31 mouse cellular contexts compared by ENCODE assay signal in the genomic region with DNA sequence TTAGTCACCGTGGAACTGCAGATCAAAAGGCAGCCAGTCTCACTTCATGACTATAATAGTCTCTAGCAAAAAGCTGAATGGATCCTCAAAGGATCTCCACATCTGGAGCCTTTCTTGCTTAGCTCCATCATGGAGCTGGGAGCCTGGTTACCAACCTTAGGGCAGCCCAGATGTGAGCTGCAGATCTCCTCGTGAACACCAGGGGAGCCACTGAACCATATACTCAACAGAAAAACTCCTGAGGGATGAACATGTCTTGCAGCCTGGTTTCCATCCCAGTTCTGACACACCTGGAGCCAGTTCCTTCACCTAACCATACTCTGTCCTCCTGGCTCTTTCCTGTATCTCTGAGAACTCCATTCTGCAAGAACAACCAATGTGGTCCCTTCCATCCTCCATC. TPM values are rescaled to one million over a fixed set of nuclear protein-coding genes. Genes with fewer than 3 reads are reported as not detected.
DNase-seq lines count a peak whose midpoint lies in the region; ATAC-seq and TF ChIP-seq lines count a peak whose summit lies in the region.
"Had no signal": no experiment of that assay in that cellular context is flagged by ENCODE, and none has a peak within 500 bp of the region (broad histone marks: within the 10 kb centered on the region; RNA-seq: fewer than 3 reads in every experiment).

No protein-coding gene starts in this region.

- no peak overlapping the region for H3K27ac ChIP-seq in stomach, postnatal 0 days (replicated peaks)
- no peak overlapping the region for H3K27ac ChIP-seq in hindbrain, embryonic 11.5 days (ENCODE audit: low read depth, low read length)
- H3K27ac ChIP-seq: embryonic facial prominence, embryonic 12.5 days; embryonic facial prominence, embryonic 15.5 days; heart, embryonic 15.5 days; hindbrain, embryonic 10.5 days; hindbrain, embryonic 14.5 days; hindbrain, postnatal 0 days had no signal

- peaks cover 13% of the 10 kb centered on the region for H3K4me1 ChIP-seq in E14TG2a.4 (replicated peaks; ENCODE audit: low read depth, low read length)
- no peaks in the 10 kb centered on the region for H3K4me1 ChIP-seq in stomach, postnatal 0 days (replicated peaks; ENCODE audit: control insufficient read depth, insufficient read depth)
- no peaks in the 10 kb centered on the region for H3K4me1 ChIP-seq in hindbrain, embryonic 11.5 days (replicated peaks; ENCODE audit: control insufficient read depth, insufficient read depth, low read length)
- H3K4me1 ChIP-seq: embryonic facial prominence, embryonic 12.5 days; embryonic facial prominence, embryonic 15.5 days; heart, embryonic 12.5 days; heart, embryonic 15.5 days had no signal

- in situ Hi-C loops in Patski (cut with MboI; ENCODE audit: low pct_unique_long_range_greater_than_20kb), result loop anchor here (5.0 kb wide), 1 partner anchor 706 kb away; no protein-coding TSS in a partner anchor

- peak; percentile 60 for TF ChIP-seq CTCF in E14TG2a.4 (conservative IDR thresholded peaks at IDR 0.05; ENCODE audit: low read length)
- peak; percentile 5 for TF ChIP-seq CTCF in Patski (IDR thresholded peaks at IDR 0.05)
- TF ChIP-seq CTCF in stomach, postnatal 0 days (IDR thresholded peaks at IDR 0.05; ENCODE audit: low read depth), result 0 out of 2 replicates have a peak, but pooled peaks have one; percentile 6

- POLR2A ChIA-PET in Patski (lab: Charles Lee), result no interaction called here

- H3K27me3 ChIP-seq in E14TG2a.4 (ENCODE audit: insufficient read depth, low read length), result no peaks in the 10 kb centered on the region
- H3K27me3 ChIP-seq in Patski, result peaks cover 12% of the 10 kb centered on the region
- H3K27me3 ChIP-seq in stomach, postnatal 0 days (ENCODE audit: control insufficient read depth, insufficient read depth, low read length), result no peaks in the 10 kb centered on the region
- no peaks in the 10 kb centered on the region for H3K27me3 ChIP-seq in hindbrain, embryonic 11.5 days (ENCODE audit: control insufficient read depth, insufficient read depth, low read length)
- H3K27me3 ChIP-seq: embryonic facial prominence, embryonic 12.5 days; embryonic facial prominence, embryonic 15.5 days; heart, embryonic 12.5 days; heart, embryonic 15.5 days had no signal

- H3K4me2 ChIP-seq in stomach, postnatal 0 days (replicated peaks; ENCODE audit: low read depth), result no peak overlapping the region
- no peak overlapping the region for H3K4me2 ChIP-seq in hindbrain, embryonic 11.5 days (replicated peaks; ENCODE audit: low read depth, low read length)
- H3K4me2 ChIP-seq: embryonic facial prominence, embryonic 12.5 days; embryonic facial prominence, embryonic 15.5 days; heart, embryonic 12.5 days; heart, embryonic 15.5 days; hindbrain, embryonic 14.5 days had no signal

- CTCF ChIA-PET in Patski (lab: Charles Lee), result no interaction called here

- 72% methylated on average over 2 of the region's 2 CpGs for WGBS in stomach, postnatal 0 days
- 75% methylated on average over 2 of the region's 2 CpGs for WGBS in hindbrain, embryonic 11.5 days

- TF ChIP-seq EP300 in stomach, postnatal 0 days (optimal IDR thresholded peaks at IDR 0.05), result no peak

- DNase-seq in 3T3-L1 (ENCODE audit: low read depth, low spot score) (peak; percentile 2), Patski (ENCODE audit: low read depth, low spot score) (no peak)
- DNase-seq in stomach, postnatal 0 days (ENCODE audit: low spot score), result no peak
- no peak for DNase-seq in hindbrain, embryonic 11.5 days (ENCODE audit: low spot score)
- DNase-seq in thymus, adult 18-20 months, result no peak
- no peak for DNase-seq in ovary, adult 18-20 months (ENCODE audit: low spot score)
- DNase-seq: adrenal gland, postnatal 10 days; cerebellum, adult 11 months; cerebellum, adult 9-10 months; cerebellum, postnatal 25 days; forebrain, postnatal 0 days; gastrocnemius, postnatal 25 days; heart, postnatal 10 days; heart, postnatal 36 days had no signal

- no peak overlapping the region for H3K4me3 ChIP-seq in E14TG2a.4 (replicated peaks; ENCODE audit: low read length)
- H3K4me3 ChIP-seq in stomach, postnatal 0 days (ENCODE audit: low read depth, low read length), result no peak overlapping the region
- no peak overlapping the region for H3K4me3 ChIP-seq in hindbrain, embryonic 11.5 days (ENCODE audit: low read depth, low read length)
- H3K4me3 ChIP-seq: embryonic facial prominence, embryonic 12.5 days; embryonic facial prominence, embryonic 15.5 days; heart, embryonic 12.5 days; heart, embryonic 15.5 days; hindbrain, embryonic 10.5 days had no signal

- H3K9ac ChIP-seq in stomach, postnatal 0 days (ENCODE audit: low read length), result no peak overlapping the region
- H3K9ac ChIP-seq in hindbrain, embryonic 11.5 days (ENCODE audit: low read depth, low read length), result no peak overlapping the region
- H3K9ac ChIP-seq: embryonic facial prominence, embryonic 12.5 days; embryonic facial prominence, embryonic 15.5 days; forebrain, postnatal 0 days; heart, embryonic 12.5 days; heart, embryonic 15.5 days; hindbrain, embryonic 14.5 days had no signal

- ATAC-seq in Patski, result no peak
- no peak for ATAC-seq in stomach, postnatal 0 days (ENCODE audit: low FRiP score, low TSS enrichment)
- no peak for ATAC-seq in hindbrain, embryonic 11.5 days (ENCODE audit: low FRiP score)
- ATAC-seq: activated CD4-positive, CD25-positive, alpha-beta regulatory T cell, adult 4 months; CD4-positive, CD25-positive, alpha-beta regulatory T cell, adult 4 months; forebrain, embryonic 14.5 days; forebrain, postnatal 0 days; hindbrain, postnatal 0 days; inflammation-experienced regulatory T-cells, adult 6 months; intestine, embryonic 16.5 days had no signal

- no peaks in the 10 kb centered on the region for H3K36me3 ChIP-seq in E14TG2a.4 (ENCODE audit: insufficient read depth, low read length)
- H3K36me3 ChIP-seq in stomach, postnatal 0 days (ENCODE audit: control insufficient read depth, insufficient read depth, low read length), result no peaks in the 10 kb centered on the region
- no peaks in the 10 kb centered on the region for H3K36me3 ChIP-seq in hindbrain, embryonic 11.5 days (ENCODE audit: control insufficient read depth, insufficient read depth, low read length)
- H3K36me3 ChIP-seq: embryonic facial prominence, embryonic 12.5 days; embryonic facial prominence, embryonic 15.5 days; heart, embryonic 12.5 days; heart, embryonic 15.5 days; hindbrain, embryonic 10.5 days had no signal

- peaks cover 5% of the 10 kb centered on the region; the same call in 1 of the 2 replicates for H3K9me3 ChIP-seq in E14TG2a.4 (ENCODE audit: low read length)
- H3K9me3 ChIP-seq in stomach, postnatal 0 days (ENCODE audit: control insufficient read depth, low read length), result no peaks in the 10 kb centered on the region
- no peaks in the 10 kb centered on the region for H3K9me3 ChIP-seq in hindbrain, embryonic 11.5 days (ENCODE audit: control insufficient read depth, low read length)
- H3K9me3 ChIP-seq: embryonic facial prominence, embryonic 12.5 days; embryonic facial prominence, embryonic 15.5 days; heart, embryonic 12.5 days; heart, embryonic 15.5 days; hindbrain, embryonic 10.5 days had no signal

RNA-seq across cellular contexts. Expression of a gene that starts 0.9 kb away (rescaled TPM):
- polyA plus RNA-seq in Patski (2021), result not detected
- polyA plus RNA-seq in stomach, postnatal 0 days (2015; fragmentation: Nextera tagmentation; extraction: Ambion mirVana), result 2.3 and 2.7 TPM in 2 replicates
- not detected in 2 replicates for polyA plus RNA-seq in hindbrain, embryonic 11.5 days (2014; fragmentation: Nextera tagmentation; extraction: Ambion mirVana)
- polyA plus RNA-seq: activated CD4-positive, CD25-positive, alpha-beta regulatory T cell, adult 4 months; CD4-positive, CD25-positive, alpha-beta regulatory T cell, adult 4 months; forebrain, embryonic 11.5 days; forebrain, embryonic 14.5 days; forebrain, postnatal 0 days; frontal cortex, adult 2 months; heart, embryonic 12.5 days; hindbrain, embryonic 10.5 days; inflammation-experienced regulatory T-cells, adult 6 months had no signal

RNA-seq across cellular contexts. Expression of a gene that starts 16.0 kb away (rescaled TPM):
- 0.31 TPM for polyA plus RNA-seq in Patski (2021)
- polyA plus RNA-seq in stomach, postnatal 0 days (2015; fragmentation: Nextera tagmentation; extraction: Ambion mirVana), result 12.2 and 12.3 TPM in 2 replicates
- not detected in 2 replicates for polyA plus RNA-seq in hindbrain, embryonic 11.5 days (2014; fragmentation: Nextera tagmentation; extraction: Ambion mirVana)
- polyA plus RNA-seq: C2C12; CD4-positive, CD25-positive, alpha-beta regulatory T cell, adult 4 months; forebrain, embryonic 11.5 days; hindbrain, embryonic 10.5 days; inflammation-experienced regulatory T-cells, adult 6 months had no signal

RNA-seq across cellular contexts. Expression of a gene that starts 49.4 kb away (rescaled TPM):
- polyA plus RNA-seq in Patski (2021), result not detected
- not detected in 2 replicates for polyA plus RNA-seq in stomach, postnatal 0 days (2015; fragmentation: Nextera tagmentation; extraction: Ambion mirVana)
- not detected in 2 replicates for polyA plus RNA-seq in hindbrain, embryonic 11.5 days (2014; fragmentation: Nextera tagmentation; extraction: Ambion mirVana)
- polyA plus RNA-seq: activated CD4-positive, CD25-positive, alpha-beta regulatory T cell, adult 4 months; C2C12; CD4-positive, CD25-positive, alpha-beta regulatory T cell, adult 4 months; embryonic facial prominence, embryonic 12.5 days; embryonic facial prominence, embryonic 15.5 days; forebrain, embryonic 11.5 days; forebrain, embryonic 14.5 days; forebrain, postnatal 0 days; frontal cortex, adult 2 months; gonadal fat pad, adult 2 months; heart, embryonic 12.5 days; heart, embryonic 15.5 days; hindbrain, embryonic 10.5 days; hindbrain, embryonic 14.5 days; hindbrain, postnatal 0 days; inflammation-experienced regulatory T-cells, adult 6 months; intestine, embryonic 16.5 days had no signal

Comparison
In these comparisons a context has a peak if more than half of its experiments do, and no peak if none do; other contexts are left out.
1. CTCF ChIP-seq: peak in every context shown above with its lines; median percentile 60 in E14TG2a.4; 6 in stomach, postnatal 0 days; 5 in Patski.
2. RNA of a gene that starts 16.0 kb away (polyA plus RNA-seq): 12.2 to 12.3 TPM in stomach, postnatal 0 days; 0.31 TPM in Patski (single experiment) and not detected in hindbrain, embryonic 11.5 days; every median in the first group is over 10 times any median in the second.